Mouse (Mus musculus): ENCODE results near the gene Klc2.
A peak's percentile ranks its signal among the peaks of the same experiment; 100 is the strongest.

GRCm38 (mm10) chr19:5073028-5073427 lies 45.3 kb downstream of the Klc2 start:
- TF ChIP-seq POLR2A (IDR thresholded peaks at IDR 0.05; ENCODE audit: borderline replicate concordance, insufficient read depth, low read length) (no peak), CTCF (IDR thresholded peaks at IDR 0.05; ENCODE audit: borderline replicate concordance, insufficient read depth, low read depth, low read length) (peak; percentile 66; the same call in 1 of the 2 replicates)
